Mouse (Mus musculus) embryonic fibroblast, embryonic 13.5 days (primary cell): Measurements from ENCODE around the gene Teddm2. TPM values are rescaled to one million over a fixed set of nuclear protein-coding genes. Genes with fewer than 3 reads are reported as not detected.

ENCODE experiments used
- H3K27ac ChIP-seq: 2 replicates; pipeline ENCODE4 v1.5.1; 2012; ENCODE audit warnings: low read length, control low read depth, inconsistent platforms; ENCODE audit not compliant: insufficient read depth
- H3K4me1 ChIP-seq: 2 replicates; pipeline ENCODE4 v1.6.1; 2011; ENCODE audit warnings: low read length; ENCODE audit not compliant: control insufficient read depth, insufficient read depth
- H3K4me3 ChIP-seq: 2 replicates; pipeline ENCODE4 v1.5.1; 2011; ENCODE audit warnings: mild to moderate bottlenecking, control low read depth, low read length; ENCODE audit not compliant: insufficient read depth
- CTCF ChIP-seq: IDR thresholded peaks from 2 replicates; pipeline ENCODE4 v1.5.1; 2011; ENCODE audit warnings: mild to moderate bottlenecking, control low read depth, low read length, moderate library complexity, borderline replicate concordance; ENCODE audit not compliant: insufficient read depth
- POLR2A ChIP-seq: IDR thresholded peaks from 2 replicates; pipeline ENCODE4 v1.6.1; 2011; ENCODE audit warnings: low read depth, mild to moderate bottlenecking, control low read depth, low read length, moderate library complexity
- polyA plus RNA-seq: library from polyadenylated mRNA; stranded (reverse); fragments of >200 nt; gene quantifications from 2 replicates; pipeline ENCODE4 v1.2.4, GENCODE M21; 2011; ENCODE audit warnings: low read depth; ENCODE audit not compliant: missing spikeins, insufficient read length

Gene Teddm2
- polyA plus RNA-seq: not detected in 2 replicates

- H3K27ac ChIP-seq: peak within 1 kb of the TSS; percentile 48; the same call in 1 of the 2 replicates
- peak; percentile 100 for TF ChIP-seq POLR2A
- TF ChIP-seq CTCF: no peak
- H3K4me3 ChIP-seq: peak within 1 kb of the TSS; percentile 82
- peaks cover 2% of the 10 kb centered on the region for H3K4me1 ChIP-seq
Observed at GRCm38 (mm10) chr1:153899731-153900380, at the start of gene Teddm2, which contains the start of gene Glul. Teddm2 (minus strand) TSS chr1:153900228. Glul (plus strand) TSS chr1:153899944.

GRCm38 (mm10) chr1:153947837-153948236, 47.8 kb upstream of the Teddm2 start:
- TF ChIP-seq CTCF: no peak
- no peak for TF ChIP-seq POLR2A
- Histone ChIP-seq H3K4me1 (no peaks in the 10 kb centered on the region), H3K27ac (no peak overlapping the region), H3K4me3 (no peak overlapping the region)

GRCm38 (mm10) chr1:153946971-153947370, 46.9 kb upstream of the Teddm2 start:
- TF ChIP-seq POLR2A: no peak
- TF ChIP-seq CTCF: no peak
- Histone ChIP-seq H3K4me1 (no peaks in the 10 kb centered on the region), H3K27ac (no peak overlapping the region), H3K4me3 (no peak overlapping the region)

GRCm38 (mm10) chr1:153945181-153945580, 45.2 kb upstream of the Teddm2 start:
- Histone ChIP-seq H3K4me1 (no peaks in the 10 kb centered on the region), H3K27ac (no peak overlapping the region), H3K4me3 (no peak overlapping the region)
- TF ChIP-seq POLR2A: no peak

GRCm38 (mm10) chr1:153940986-153941385, 41.0 kb upstream of the Teddm2 start:
- no peak overlapping the region for H3K27ac ChIP-seq
- no peak for TF ChIP-seq POLR2A
- no peak for TF ChIP-seq CTCF
- no peak overlapping the region for H3K4me3 ChIP-seq
- H3K4me1 ChIP-seq: no peaks in the 10 kb centered on the region

GRCm38 (mm10) chr1:153937025-153937424, 37.0 kb upstream of the Teddm2 start:
- Histone ChIP-seq H3K27ac (no peak overlapping the region), H3K4me1 (no peaks in the 10 kb centered on the region), H3K4me3 (no peak overlapping the region)
- no peak for TF ChIP-seq POLR2A
- TF ChIP-seq CTCF: no peak

- Histone ChIP-seq H3K27ac (no peak overlapping the region), H3K4me3 (no peak overlapping the region), H3K4me1 (no peaks in the 10 kb centered on the region)
- TF ChIP-seq POLR2A (no peak), CTCF (no peak)
Observed at GRCm38 (mm10) chr1:153935844-153936380, 35.9 kb upstream of the Teddm2 start.

- TF ChIP-seq POLR2A (no peak), CTCF (no peak)
- H3K4me3 ChIP-seq: no peak overlapping the region
- H3K27ac ChIP-seq: no peak overlapping the region
- H3K4me1 ChIP-seq: no peaks in the 10 kb centered on the region
Observed at GRCm38 (mm10) chr1:153933772-153934171, 33.7 kb upstream of the Teddm2 start.

- no peak overlapping the region for H3K4me3 ChIP-seq
- no peak for TF ChIP-seq POLR2A
- no peak for TF ChIP-seq CTCF
- H3K27ac ChIP-seq: no peak overlapping the region
- H3K4me1 ChIP-seq: no peaks in the 10 kb centered on the region
Observed at GRCm38 (mm10) chr1:153930431-153930830, 30.4 kb upstream of the Teddm2 start.
